In the genomic region with DNA sequence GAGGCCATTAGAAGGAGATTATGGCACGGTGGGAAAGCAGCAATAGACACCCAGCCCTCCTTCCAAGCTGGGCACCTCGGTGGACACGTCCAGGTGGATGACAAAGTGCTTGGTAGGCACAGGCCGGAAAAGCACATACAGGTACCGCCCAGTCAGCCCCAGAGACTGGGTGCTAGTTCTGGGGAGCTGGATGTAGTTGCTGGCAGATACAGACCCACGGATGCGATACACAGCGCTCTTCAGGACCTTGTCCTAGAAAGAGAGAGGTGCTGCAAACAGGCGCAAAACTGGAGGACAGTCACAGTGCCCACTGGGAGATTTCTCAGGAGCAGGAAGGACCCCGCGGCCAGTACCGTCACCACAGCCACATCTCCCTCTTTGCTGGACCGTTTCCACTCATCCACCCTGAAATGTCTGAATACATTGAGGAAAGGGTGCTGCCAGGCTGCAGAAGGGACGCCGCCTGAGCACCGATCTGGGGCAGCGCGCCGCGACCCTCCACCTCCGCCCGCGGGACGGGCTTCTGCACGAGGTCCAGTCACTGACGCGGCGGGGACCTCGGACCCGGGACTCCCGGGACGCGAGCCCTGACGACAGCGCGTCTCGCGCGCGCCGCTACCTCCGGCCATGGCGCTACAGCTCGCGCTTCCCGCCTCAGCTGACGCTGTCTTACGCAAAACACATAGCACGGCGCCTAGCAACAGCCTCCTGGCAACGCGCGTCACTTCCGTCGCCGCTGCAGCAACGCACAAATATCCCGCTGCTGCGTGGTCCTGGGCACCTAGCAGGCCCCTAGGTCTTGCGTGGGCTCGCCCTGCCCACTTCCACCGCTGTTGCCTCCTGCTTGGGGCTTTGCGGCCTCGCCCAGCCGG, we compare ENCODE assay signal across 8 mouse cellular contexts. TPM values are rescaled to one million over a fixed set of nuclear protein-coding genes. Genes with fewer than 3 reads are reported as not detected.
DNase-seq lines count a peak whose midpoint lies in the region; ATAC-seq lines count a peak whose summit lies in the region.

TSS of gene Wdr90 (minus strand) at position 670 of the 872 bp plus-strand sequence.

- H3K4me1 ChIP-seq in hindbrain, embryonic 13.5 days (replicated peaks): peaks cover 26% of the 10 kb centered on the region

- no peaks in the 10 kb centered on the region for H3K27me3 ChIP-seq in hindbrain, embryonic 13.5 days

- peak within 1 kb of the TSS; percentile 82 for H3K4me2 ChIP-seq in hindbrain, embryonic 13.5 days

- peak within 1 kb of the TSS; percentile 91 for H3K27ac ChIP-seq in hindbrain, embryonic 13.5 days

- 4% methylated on average over 65 of the region's 65 CpGs for WGBS in hindbrain, embryonic 13.5 days

- ATAC-seq in hindbrain, embryonic 13.5 days (ENCODE audit: low FRiP score): peak; percentile 92

- peak within 1 kb of the TSS; percentile 69 for H3K4me3 ChIP-seq in hindbrain, embryonic 13.5 days

- no peaks in the 10 kb centered on the region for H3K9me3 ChIP-seq in hindbrain, embryonic 13.5 days

- DNase-seq in R1 (ENCODE audit: low read depth, low spot score): peak; percentile 89
- DNase-seq in cerebellum, postnatal 25 days: peak; percentile 92 to 93
- peak; percentile 81 to 86 for DNase-seq in frontal cortex, postnatal 25 days (ENCODE audit: low spot score in 2 of 2)
- DNase-seq in layer of hippocampus, postnatal 25 days (ENCODE audit: extremely low spot score in 1 of 2, low spot score in 1 of 2): peak; percentile 84 to 85
- peak; percentile 91 for DNase-seq in lung, postnatal 14 days
- peak; percentile 91 for DNase-seq in ovary, postnatal 36 days (ENCODE audit: low spot score)
- DNase-seq in thymus, postnatal 14 days: peak; percentile 91

- H3K9ac ChIP-seq in hindbrain, embryonic 13.5 days: peak within 1 kb of the TSS; percentile 85

- H3K36me3 ChIP-seq in hindbrain, embryonic 13.5 days: no peaks in the 10 kb centered on the region

RNA-seq across cellular contexts. Expression of gene Wdr90, which starts in this region (rescaled TPM):
- 19.4 and 19.8 TPM in 2 replicates for polyA plus RNA-seq in hindbrain, embryonic 13.5 days (2015; fragmentation: Nextera tagmentation; extraction: Ambion mirVana)
- total RNA-seq in layer of hippocampus, postnatal 25 days (2021): 10 to 100 TPM; 14.8 to 21.0 TPM

Comparison
In these comparisons a context has a peak if more than half of its experiments do, and no peak if none do; other contexts are left out.
1. Peak in every context shown above with its lines: DNase-seq, ATAC-seq, H3K4me3 ChIP-seq and H3K27ac ChIP-seq.